Mouse (Mus musculus): ENCODE results near the gene Mpst. TPM values are rescaled to one million over a fixed set of nuclear protein-coding genes. Genes with fewer than 3 reads are reported as not detected.

Gene Mpst
- polyA plus RNA-seq, 1 experiment from 2014 or later = 1.6 TPM

- Histone ChIP-seq H3K27ac (ENCODE audit: low read depth, low read length) (no peak overlapping the region), H3K4me1 (ENCODE audit: control insufficient read depth, insufficient read depth, low read length) (peaks cover 7% of the 10 kb centered on the region; the same call in 1 of the 2 replicates), H3K4me3 (ENCODE audit: low read depth, low read length) (no peak overlapping the region), H3K36me3 (ENCODE audit: control insufficient read depth, insufficient read depth, low read length) (no peaks in the 10 kb centered on the region), H3K9me3 (replicated peaks; ENCODE audit: control insufficient read depth, low read length) (no peaks in the 10 kb centered on the region), H3K9ac (ENCODE audit: low read depth, low read length) (no peak overlapping the region), H3K4me2 (no peak overlapping the region), H3K27me3 (ENCODE audit: control insufficient read depth, insufficient read depth, low read length) (peaks cover 15% of the 10 kb centered on the region)
- 54% methylated on average over 4 of the region's 4 CpGs for WGBS (ENCODE audit: insufficient replicate concordance)
- no peak for ATAC-seq (replicated peaks; ENCODE audit: insufficient number of reproducible peaks, low FRiP score, low TSS enrichment)
Observed at GRCm38 (mm10) chr15:78425230-78425629, 19.0 kb downstream of the Mpst start.

DNA sequence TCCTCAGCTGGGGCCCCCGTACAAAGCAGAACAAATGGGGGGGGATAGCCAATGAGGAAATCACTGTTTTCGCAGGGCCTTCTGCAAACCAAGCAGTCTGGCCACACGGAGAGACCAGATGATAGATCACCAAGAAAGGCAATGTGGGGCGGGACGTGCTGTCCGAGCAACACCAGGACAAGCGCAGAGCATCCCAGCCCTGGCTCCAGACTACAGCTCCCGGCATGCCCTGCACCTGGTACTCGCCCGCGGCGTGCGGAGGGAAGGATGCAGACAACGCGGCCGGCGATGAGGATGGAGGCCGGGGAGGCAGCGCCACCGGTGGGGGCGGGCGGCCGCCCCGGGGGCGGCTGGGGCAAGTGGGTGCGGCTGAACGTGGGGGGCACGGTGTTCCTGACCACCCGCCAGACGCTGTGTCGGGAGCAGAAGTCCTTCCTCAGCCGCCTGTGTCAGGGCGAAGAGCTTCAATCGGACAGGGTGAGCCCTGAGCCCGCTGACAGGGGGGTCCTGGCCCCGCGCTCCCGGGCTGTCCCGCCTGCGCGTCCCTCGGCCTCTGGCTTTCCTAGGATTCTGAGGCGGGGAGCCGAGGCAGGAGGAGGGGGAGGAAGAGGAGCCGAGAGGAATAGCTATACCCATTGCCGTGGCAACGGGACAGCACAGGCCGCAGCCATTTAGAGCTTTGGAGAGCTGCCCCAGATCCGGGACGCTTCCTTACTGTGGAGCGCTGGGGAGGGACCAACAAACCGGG is 22.3 kb downstream of the Mpst start, which contains the start of gene Kctd17:
Gene Kctd17, plus strand, starts transcription at position 174 of the 748 bp plus-strand sequence.
- Histone ChIP-seq H3K4me3 (ENCODE audit: low read depth, low read length) (peak within 1 kb of the TSS; percentile 72), H3K27ac (ENCODE audit: low read depth, low read length) (no peak within 1 kb of the TSS)
- ATAC-seq (replicated peaks; ENCODE audit: insufficient number of reproducible peaks, low FRiP score, low TSS enrichment) = peak; percentile 76; the same call in 1 of the 2 replicates

GRCm38 (mm10) chr15:78429139-78429459 is 22.9 kb downstream of the Mpst start:
- peak overlapping the region; percentile 72 for H3K4me3 ChIP-seq (ENCODE audit: low read depth, low read length)
- 5% methylated on average over 3 of the region's 3 CpGs for WGBS (ENCODE audit: insufficient replicate concordance)

More for the DNA sequence above, 22.3 kb downstream of the Mpst start, which contains the start of gene Kctd17:
- Histone ChIP-seq H3K4me1 (ENCODE audit: control insufficient read depth, insufficient read depth, low read length) (peaks cover 7% of the 10 kb centered on the region; the same call in 1 of the 2 replicates), H3K4me2 (peak within 1 kb of the TSS; percentile 91), H3K9me3 (replicated peaks; ENCODE audit: control insufficient read depth, low read length) (no peaks in the 10 kb centered on the region), H3K27me3 (ENCODE audit: control insufficient read depth, insufficient read depth, low read length) (peaks cover 11% of the 10 kb centered on the region), H3K9ac (ENCODE audit: low read depth, low read length) (peak within 1 kb of the TSS; percentile 73), H3K36me3 (ENCODE audit: control insufficient read depth, insufficient read depth, low read length) (no peaks in the 10 kb centered on the region)
- WGBS (ENCODE audit: insufficient replicate concordance) = 1% methylated on average over 52 of the region's 52 CpGs

GRCm38 (mm10) chr15:78429871-78430622 is 23.8 kb downstream of the Mpst start:
- Histone ChIP-seq H3K4me2 (no peak overlapping the region; the same call in none of the 2 replicates), H3K4me3 (ENCODE audit: low read depth, low read length) (no peak overlapping the region), H3K27me3 (ENCODE audit: control insufficient read depth, insufficient read depth, low read length) (peaks cover 9% of the 10 kb centered on the region), H3K36me3 (ENCODE audit: control insufficient read depth, insufficient read depth, low read length) (no peaks in the 10 kb centered on the region), H3K27ac (ENCODE audit: low read depth, low read length) (peak overlapping the region; percentile 41; the same call in 1 of the 2 replicates), H3K9me3 (replicated peaks; ENCODE audit: control insufficient read depth, low read length) (no peaks in the 10 kb centered on the region), H3K9ac (ENCODE audit: low read depth, low read length) (no peak overlapping the region), H3K4me1 (ENCODE audit: control insufficient read depth, insufficient read depth, low read length) (peaks cover 7% of the 10 kb centered on the region; the same call in 1 of the 2 replicates)
- no peak for ATAC-seq (replicated peaks; ENCODE audit: insufficient number of reproducible peaks, low FRiP score, low TSS enrichment)
- WGBS (ENCODE audit: insufficient replicate concordance) = 70% methylated on average over 13 of the region's 13 CpGs

More at GRCm38 (mm10) chr15:78429139-78429459, 22.9 kb downstream of the Mpst start:
- Histone ChIP-seq H3K9me3 (replicated peaks; ENCODE audit: control insufficient read depth, low read length) (no peaks in the 10 kb centered on the region), H3K36me3 (ENCODE audit: control insufficient read depth, insufficient read depth, low read length) (no peaks in the 10 kb centered on the region), H3K4me2 (peak overlapping the region; percentile 91), H3K4me1 (ENCODE audit: control insufficient read depth, insufficient read depth, low read length) (peaks cover 7% of the 10 kb centered on the region; the same call in 1 of the 2 replicates), H3K27ac (ENCODE audit: low read depth, low read length) (no peak overlapping the region), H3K9ac (ENCODE audit: low read depth, low read length) (peak overlapping the region; percentile 73), H3K27me3 (ENCODE audit: control insufficient read depth, insufficient read depth, low read length) (peaks cover 11% of the 10 kb centered on the region)
- ATAC-seq (replicated peaks; ENCODE audit: insufficient number of reproducible peaks, low FRiP score, low TSS enrichment) = no peak

DNA sequence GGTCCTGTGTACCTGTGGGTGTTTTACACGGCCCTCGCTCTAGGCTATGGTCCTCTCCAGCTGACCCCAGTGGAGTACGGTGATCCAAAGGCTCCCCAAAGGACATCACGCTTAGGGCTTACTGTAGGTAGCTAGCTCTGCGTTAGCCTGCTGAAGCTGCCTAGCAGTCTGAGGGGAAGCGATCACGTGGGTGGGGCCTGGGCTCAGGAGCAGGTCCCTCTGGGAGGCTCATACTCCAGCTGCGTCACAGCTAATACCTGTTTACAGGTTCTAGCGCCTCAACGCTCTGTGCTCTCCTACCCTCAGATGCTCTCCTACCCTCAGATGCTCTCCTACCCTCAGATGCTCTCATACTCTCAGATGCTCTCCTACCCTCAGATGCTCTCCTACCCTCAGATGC is 24.7 kb downstream of the Mpst start:
- Histone ChIP-seq H3K4me2 (no peak overlapping the region), H3K27ac (ENCODE audit: low read depth, low read length) (no peak overlapping the region)
- 83% methylated on average over 10 of the region's 10 CpGs for WGBS (ENCODE audit: insufficient replicate concordance)

GRCm38 (mm10) chr15:78431541-78432121 is 25.4 kb downstream of the Mpst start:
- H3K27ac ChIP-seq (ENCODE audit: low read depth, low read length) = no peak overlapping the region
- no peak for ATAC-seq (replicated peaks; ENCODE audit: insufficient number of reproducible peaks, low FRiP score, low TSS enrichment)
- 77% methylated on average over 7 of the region's 7 CpGs for WGBS (ENCODE audit: insufficient replicate concordance)

More for the DNA sequence above, 24.7 kb downstream of the Mpst start:
- ATAC-seq (replicated peaks; ENCODE audit: insufficient number of reproducible peaks, low FRiP score, low TSS enrichment) = no peak
- Histone ChIP-seq H3K36me3 (ENCODE audit: control insufficient read depth, insufficient read depth, low read length) (no peaks in the 10 kb centered on the region), H3K9me3 (replicated peaks; ENCODE audit: control insufficient read depth, low read length) (no peaks in the 10 kb centered on the region), H3K4me1 (ENCODE audit: control insufficient read depth, insufficient read depth, low read length) (peaks cover 7% of the 10 kb centered on the region; the same call in 1 of the 2 replicates), H3K4me3 (ENCODE audit: low read depth, low read length) (no peak overlapping the region), H3K9ac (ENCODE audit: low read depth, low read length) (no peak overlapping the region), H3K27me3 (ENCODE audit: control insufficient read depth, insufficient read depth, low read length) (peaks cover 9% of the 10 kb centered on the region)

GRCm38 (mm10) chr15:78434896-78435520 is 28.8 kb downstream of the Mpst start:
- H3K4me1 ChIP-seq (ENCODE audit: control insufficient read depth, insufficient read depth, low read length) = peaks cover 22% of the 10 kb centered on the region
- no peaks in the 10 kb centered on the region for H3K9me3 ChIP-seq (replicated peaks; ENCODE audit: control insufficient read depth, low read length)
- H3K36me3 ChIP-seq (ENCODE audit: control insufficient read depth, insufficient read depth, low read length) = no peaks in the 10 kb centered on the region
- peaks cover 6% of the 10 kb centered on the region for H3K27me3 ChIP-seq (ENCODE audit: control insufficient read depth, insufficient read depth, low read length)
- no peak overlapping the region for H3K4me3 ChIP-seq (ENCODE audit: low read depth, low read length)
- no peak for ATAC-seq (replicated peaks; ENCODE audit: insufficient number of reproducible peaks, low FRiP score, low TSS enrichment)
- no peak overlapping the region for H3K9ac ChIP-seq (ENCODE audit: low read depth, low read length)
- WGBS (ENCODE audit: insufficient replicate concordance) = 31% methylated on average over 6 of the region's 6 CpGs
- H3K27ac ChIP-seq (ENCODE audit: low read depth, low read length) = no peak overlapping the region
- H3K4me2 ChIP-seq = no peak overlapping the region

More at GRCm38 (mm10) chr15:78431541-78432121, 25.4 kb downstream of the Mpst start:
- Histone ChIP-seq H3K4me1 (ENCODE audit: control insufficient read depth, insufficient read depth, low read length) (peaks cover 11% of the 10 kb centered on the region; the same call in 1 of the 2 replicates), H3K4me3 (ENCODE audit: low read depth, low read length) (no peak overlapping the region), H3K27me3 (ENCODE audit: control insufficient read depth, insufficient read depth, low read length) (peaks cover 12% of the 10 kb centered on the region), H3K9ac (ENCODE audit: low read depth, low read length) (no peak overlapping the region), H3K4me2 (no peak overlapping the region), H3K36me3 (ENCODE audit: control insufficient read depth, insufficient read depth, low read length) (no peaks in the 10 kb centered on the region), H3K9me3 (replicated peaks; ENCODE audit: control insufficient read depth, low read length) (no peaks in the 10 kb centered on the region)

GRCm38 (mm10) chr15:78435681-78436080 is 29.5 kb downstream of the Mpst start:
- no peak overlapping the region for H3K9ac ChIP-seq (ENCODE audit: low read depth, low read length)

More at GRCm38 (mm10) chr15:78435681-78436080, 29.5 kb downstream of the Mpst start:
- Histone ChIP-seq H3K9me3 (replicated peaks; ENCODE audit: control insufficient read depth, low read length) (no peaks in the 10 kb centered on the region), H3K27me3 (ENCODE audit: control insufficient read depth, insufficient read depth, low read length) (peaks cover 6% of the 10 kb centered on the region), H3K4me2 (no peak overlapping the region), H3K27ac (ENCODE audit: low read depth, low read length) (no peak overlapping the region), H3K4me1 (ENCODE audit: control insufficient read depth, insufficient read depth, low read length) (peaks cover 22% of the 10 kb centered on the region), H3K4me3 (ENCODE audit: low read depth, low read length) (no peak overlapping the region), H3K36me3 (ENCODE audit: control insufficient read depth, insufficient read depth, low read length) (no peaks in the 10 kb centered on the region)
- no peak for ATAC-seq (replicated peaks; ENCODE audit: insufficient number of reproducible peaks, low FRiP score, low TSS enrichment)
- WGBS (ENCODE audit: insufficient replicate concordance) = 78% methylated on average over 11 of the region's 11 CpGs
